Mouse (Mus musculus) megakaryocyte-erythroid progenitor cell, adult 5-6 weeks (primary cell): ENCODE results near the gene Ncbp1. TPM values are rescaled to one million over a fixed set of nuclear protein-coding genes. Genes with fewer than 3 reads are reported as not detected.

Experiments used
- ATAC-seq: replicated peaks from 2 replicates; pipeline ENCODE4 v1.8.0; 2016; ENCODE audit warnings: mild to moderate bottlenecking, inconsistent platforms; ENCODE audit not compliant: severe bottlenecking, poor library complexity, low FRiP score, low TSS enrichment
- total RNA-seq, 2 experiments: library from RNA; stranded (forward) in 1 of 2; stranded (reverse) in 1 of 2; fragments of 200-1000, 215-1000 nt in 1 of 2; fragments of >200 nt in 1 of 2; fragmentation: Nextera tagmentation in 1 of 2; gene quantifications; 2 replicates each; pipeline ENCODE4 v1.2.3; 2014 to 2017

The Ncbp1 gene
- total RNA-seq (2014; fragmentation: Nextera tagmentation) (88.8 and 101 TPM in 2 replicates), total RNA-seq (2017) (108 and 126 TPM in 2 replicates)

DNA sequence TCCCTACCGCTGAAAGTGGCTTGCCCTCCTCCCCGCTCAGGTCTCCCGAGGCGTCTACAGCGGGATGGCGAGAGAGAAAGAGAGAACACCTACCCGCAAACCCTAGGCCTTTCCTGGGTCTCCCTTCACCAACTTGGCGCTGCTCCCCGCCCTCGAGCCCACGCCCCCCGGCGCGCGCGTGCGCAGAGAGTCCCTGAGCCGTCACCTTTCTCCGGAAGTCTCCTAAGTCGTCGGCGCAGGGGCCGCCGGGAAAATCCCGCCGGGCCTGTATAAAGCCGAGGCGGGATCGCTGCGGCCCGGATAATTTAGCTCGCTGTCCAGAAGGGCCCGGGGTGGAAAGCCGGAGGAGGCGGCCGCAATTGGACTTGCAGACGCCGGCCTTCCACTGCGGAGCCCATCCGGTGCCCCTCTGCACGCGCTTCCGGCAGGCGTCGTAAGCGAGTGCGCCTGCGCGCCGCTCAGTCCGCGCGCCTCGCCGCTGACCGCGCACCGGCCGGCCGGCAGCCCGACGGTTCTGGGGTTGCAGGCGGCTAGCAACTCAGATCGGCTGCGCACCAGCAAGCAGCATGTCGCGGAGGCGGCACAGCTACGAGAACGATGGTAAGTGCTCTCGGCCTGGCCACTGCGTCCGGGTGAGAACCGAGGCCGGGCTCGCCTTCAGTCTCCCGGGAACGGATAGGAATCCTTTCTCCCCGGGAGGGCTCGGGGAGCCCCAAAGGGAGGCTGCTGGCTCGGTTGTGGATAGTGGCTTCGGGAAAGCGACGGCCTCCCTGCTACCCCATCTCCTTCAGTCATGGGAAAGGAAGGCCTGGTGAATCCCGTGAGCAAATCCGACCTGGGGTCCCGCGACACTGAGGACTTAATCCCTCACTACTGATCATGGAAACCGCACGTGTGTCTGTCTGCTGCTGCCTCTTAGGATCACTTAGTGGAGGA, at the start of gene Ncbp1, which contains the start of gene Tstd2:
Gene Ncbp1, plus strand, starts transcription at position 327 of the 936 bp plus-strand sequence.
Gene Tstd2, minus strand, starts transcription at position 408 of the 936 bp plus-strand sequence.
- peak; percentile 89 for ATAC-seq

GRCm38 (mm10) chr4:46089524-46090125, 48.8 kb upstream of the Ncbp1 start:
- ATAC-seq, result no peak

DNA sequence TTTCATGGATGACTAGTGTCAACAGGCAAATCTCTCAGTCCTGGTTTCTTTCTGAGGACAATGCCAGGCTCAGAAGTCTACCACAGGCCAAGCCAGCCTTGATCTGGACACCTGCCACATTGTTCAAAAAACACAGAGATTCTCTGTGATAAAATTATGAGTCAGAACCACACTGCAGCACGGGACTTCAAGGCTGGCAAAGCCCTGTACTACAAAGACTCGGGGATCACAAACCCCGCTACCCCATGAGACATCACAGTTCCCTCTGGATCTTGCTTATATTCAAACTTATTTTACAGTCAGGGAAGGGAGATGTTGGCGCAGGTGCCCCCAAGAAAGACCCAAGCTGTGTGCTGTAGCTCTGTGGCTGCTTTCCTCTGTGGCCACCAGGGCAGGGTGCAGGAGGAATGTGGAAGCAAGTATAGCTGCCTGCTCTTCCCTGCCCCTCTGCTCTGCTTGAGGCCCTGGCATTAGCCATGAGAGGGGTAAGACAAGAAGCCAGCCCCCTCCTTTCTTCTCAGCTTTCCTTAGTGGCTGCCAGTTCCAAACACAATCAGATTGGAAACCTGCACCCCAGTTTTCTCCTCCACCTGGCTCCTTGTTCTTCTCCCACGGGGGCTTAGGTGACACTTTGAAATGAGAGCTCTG, 45.9 kb upstream of the Ncbp1 start:
- no peak for ATAC-seq

DNA sequence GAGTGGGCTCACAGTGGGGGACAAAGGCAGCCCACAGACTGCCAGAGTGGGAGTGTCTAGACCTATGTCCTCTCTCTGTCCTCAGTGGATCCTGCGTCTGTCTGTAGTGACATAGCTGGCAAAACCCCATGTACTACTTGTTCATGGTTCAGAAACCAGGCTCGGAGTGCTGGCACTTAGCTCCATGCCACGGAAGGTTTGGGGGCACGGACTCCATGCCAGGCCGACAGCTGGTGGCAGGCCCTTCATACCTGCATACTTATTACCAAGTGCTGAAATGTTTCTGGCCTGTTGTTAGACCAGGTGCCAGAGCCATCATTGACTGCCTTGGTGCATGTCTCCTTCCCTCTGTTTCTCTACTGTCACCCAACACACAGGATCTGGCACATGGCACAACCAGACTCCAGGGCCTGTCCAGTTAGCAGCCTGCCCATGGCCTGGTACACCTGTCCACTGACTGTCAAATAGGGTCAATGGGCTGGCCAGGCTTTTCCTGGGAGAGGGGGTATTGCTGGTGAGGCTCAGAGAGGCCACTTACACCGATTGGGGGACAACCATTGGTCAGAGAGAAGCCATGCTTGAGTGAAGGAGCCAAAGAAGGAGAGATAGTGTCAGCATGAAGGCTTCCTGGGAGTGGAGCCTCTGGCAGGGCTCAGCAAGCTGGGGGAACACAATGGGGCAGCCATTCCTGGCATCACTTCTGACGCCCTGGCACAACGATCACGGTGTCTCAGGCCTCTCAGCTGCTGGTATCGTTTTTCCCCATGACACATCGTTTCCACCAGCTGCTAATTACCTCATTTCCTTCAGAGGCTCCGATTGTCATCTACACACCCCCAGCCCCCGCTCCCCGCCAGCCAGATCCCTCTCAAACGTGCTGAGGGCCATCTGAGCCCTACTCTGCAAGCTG, 43.2 kb upstream of the Ncbp1 start:
- ATAC-seq, result no peak

- no peak for ATAC-seq
These were observed 42.6 kb upstream of the Ncbp1 start for GRCm38 (mm10) chr4:46095826-46096159.

GRCm38 (mm10) chr4:46096546-46096945, 41.9 kb upstream of the Ncbp1 start:
- ATAC-seq, result no peak

GRCm38 (mm10) chr4:46097591-46097990, 40.8 kb upstream of the Ncbp1 start:
- no peak for ATAC-seq

DNA sequence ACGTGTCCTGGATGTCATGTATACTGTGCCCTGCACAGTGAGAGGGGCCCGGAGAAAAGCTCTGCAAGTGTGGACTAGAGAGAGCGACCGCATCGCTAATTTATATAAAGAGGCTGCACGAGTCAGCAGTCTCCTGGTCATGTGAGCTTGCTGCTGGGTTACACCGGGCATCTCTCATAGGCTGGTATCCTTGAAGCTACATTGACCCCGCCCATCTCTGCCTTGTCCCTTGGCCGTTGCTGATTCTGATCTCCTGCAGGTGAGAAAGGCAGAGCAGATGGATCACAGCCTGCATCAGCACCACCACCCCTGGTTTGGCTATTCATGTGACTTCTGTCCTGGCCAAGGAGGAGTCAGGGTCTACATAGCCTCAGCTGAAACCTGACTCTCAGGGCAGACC, 39.3 kb upstream of the Ncbp1 start:
- ATAC-seq, result no peak

DNA sequence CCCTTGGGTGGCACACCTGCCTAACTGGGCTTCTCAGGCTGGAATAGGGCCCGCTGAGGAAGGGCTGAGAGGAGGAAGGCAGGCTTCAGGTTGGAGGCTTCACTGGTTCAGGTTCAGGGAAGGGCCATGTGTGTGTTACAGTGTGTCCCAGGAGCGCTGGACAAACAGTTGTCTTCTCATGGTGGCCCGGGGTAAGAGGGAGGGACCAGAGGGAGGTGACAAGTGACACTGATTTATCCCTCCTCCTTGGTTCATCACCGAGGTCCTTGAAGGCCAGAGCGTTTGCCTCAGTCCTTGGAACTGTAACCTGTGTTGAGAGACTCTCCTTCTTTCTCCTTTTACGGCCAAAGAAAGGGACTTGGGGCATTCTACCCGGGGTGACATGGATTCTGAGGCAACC, 37.9 kb upstream of the Ncbp1 start:
- ATAC-seq, result no peak

DNA sequence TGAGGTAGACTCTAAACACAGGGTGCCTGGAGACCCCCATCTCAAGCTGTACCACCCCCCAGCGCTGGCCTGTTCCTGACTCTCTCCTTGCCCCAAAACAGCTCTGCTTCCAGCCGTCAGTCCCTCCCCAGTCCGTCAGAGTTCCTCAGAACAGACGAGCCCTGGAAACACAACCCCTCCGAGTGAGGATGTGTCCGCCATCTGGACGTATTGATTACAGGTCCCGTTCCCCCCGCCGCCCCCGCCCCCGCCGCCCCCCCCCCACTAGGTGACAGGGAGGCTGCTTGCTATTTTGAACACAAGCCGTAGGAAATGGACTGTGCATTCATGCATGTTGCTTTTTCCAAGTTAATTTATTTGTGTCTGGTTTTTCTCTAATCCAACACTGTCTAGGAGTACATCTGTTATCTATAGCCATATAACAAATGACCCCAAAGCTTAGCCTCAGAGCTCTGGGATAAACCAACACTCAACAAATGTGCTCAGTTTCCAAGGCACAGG, 37.2 kb upstream of the Ncbp1 start:
- ATAC-seq, result no peak

DNA sequence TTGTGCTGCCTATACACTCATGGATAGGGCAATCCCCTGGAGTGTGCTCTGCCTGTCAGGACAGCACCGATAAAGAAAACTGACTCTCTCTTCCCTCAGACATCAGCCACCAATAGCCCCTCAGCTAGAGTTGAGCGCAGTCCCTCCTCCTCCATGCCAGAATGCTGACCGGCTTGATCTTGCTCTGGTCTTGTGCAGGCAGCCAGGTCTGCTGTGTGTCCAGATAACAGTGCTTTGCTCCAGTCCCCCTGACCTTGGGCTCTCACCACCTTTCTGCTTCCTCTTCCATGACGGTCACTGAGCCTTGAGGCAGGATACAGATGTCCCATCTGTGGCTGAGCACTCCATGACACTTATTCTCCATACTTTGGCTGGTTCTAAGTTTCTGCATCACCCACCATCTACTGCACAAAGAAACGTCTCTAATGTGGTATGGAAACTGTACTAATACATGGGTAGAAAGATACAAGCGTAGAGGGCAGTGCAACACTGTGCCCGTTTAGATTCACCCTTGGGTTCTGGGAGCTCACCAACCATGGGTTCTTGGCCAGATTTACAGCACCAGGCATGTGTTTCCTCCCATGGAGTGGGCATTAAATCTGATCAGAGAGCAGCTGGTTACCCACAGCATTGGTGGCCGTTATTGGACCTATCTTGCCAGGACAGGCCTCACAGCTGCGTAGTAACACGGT, 36.2 kb upstream of the Ncbp1 start:
- ATAC-seq, result no peak

DNA sequence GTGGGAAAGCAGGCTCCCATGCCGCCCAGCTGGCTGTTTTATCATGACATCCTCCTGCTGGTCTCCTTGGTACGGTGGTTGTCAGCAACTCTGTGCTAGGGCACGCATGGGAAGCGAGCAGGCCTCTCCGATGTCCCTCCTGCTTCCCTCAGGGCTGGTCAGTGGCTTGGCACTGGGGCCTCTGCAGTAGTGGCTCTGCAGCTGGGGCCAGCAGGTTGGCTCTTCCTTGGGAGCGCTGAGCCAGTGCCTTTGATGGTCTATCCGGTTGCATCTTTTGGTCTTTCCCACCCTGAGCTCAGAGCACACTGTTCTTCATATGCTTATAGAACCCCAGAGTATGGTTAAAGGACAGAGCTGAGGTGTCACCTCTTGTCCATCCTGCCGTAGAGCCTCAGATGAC, 28.3 kb upstream of the Ncbp1 start:
- no peak for ATAC-seq

DNA sequence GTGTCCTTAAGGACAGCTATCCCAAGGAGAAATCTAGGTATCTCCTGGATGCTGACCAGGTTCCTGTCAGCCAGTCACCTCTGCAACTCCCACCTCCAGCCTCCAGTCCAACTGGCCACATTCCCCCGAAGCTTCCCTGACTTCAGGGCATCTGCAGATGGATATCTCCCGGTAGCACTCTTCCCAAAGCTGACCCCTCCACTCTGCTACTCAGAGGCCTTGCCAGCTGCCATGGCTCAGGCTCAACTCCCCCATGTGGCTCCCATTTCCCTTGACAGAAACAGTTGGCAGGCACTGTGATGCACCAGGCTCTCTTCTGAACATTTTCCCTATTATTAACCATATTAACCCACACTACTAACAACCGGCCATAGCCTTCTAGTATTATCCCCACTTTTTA, 27.1 kb upstream of the Ncbp1 start:
- no peak for ATAC-seq

DNA sequence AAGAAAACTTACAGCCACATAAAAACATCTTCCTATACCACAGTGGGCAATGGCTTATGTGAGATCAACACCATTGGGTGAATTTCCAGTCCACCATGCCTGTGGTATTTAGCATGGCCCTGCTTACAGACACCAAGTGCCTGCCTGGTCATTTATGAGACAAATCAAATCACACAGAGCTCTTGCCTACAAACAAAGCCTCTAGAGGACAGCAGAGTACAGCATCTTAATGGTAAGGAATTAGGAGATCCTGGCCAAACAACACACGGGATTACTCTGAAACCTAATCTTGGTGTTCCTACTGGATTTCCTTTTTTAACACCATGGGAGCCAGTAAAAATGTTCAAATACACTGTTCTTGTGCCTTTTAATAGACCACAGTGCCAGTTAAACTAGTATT, 23.1 kb upstream of the Ncbp1 start:
- ATAC-seq, result no peak

DNA sequence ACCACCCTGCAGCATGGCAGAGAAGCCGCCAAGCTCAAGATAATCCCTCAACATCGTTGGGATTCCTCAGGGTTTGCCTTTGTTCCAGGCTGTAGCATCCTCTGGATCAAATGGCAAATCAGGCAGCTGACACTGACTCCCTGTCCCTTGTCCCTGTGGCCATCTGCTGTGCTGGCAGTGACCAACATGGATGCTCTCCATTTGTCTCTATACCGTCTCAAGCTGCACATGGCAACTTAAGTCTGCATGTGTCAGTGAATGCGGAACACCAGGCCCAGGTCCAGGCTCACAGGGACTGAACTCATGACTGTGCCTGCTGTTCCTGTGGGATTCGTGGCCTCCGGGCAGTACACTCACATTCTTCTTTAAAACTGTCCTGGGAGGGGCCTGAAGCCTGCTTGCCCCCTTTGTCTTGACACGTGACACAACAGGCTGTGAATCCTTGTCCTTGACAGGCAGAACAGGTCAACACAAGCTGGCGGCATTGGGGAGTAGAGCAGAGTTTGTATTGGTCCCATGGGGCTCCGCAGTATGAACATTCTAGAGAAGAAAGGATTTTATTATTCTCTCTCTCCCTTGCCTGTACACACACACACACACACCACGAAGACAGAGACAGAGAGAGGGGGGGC, 21.8 kb upstream of the Ncbp1 start:
- no peak for ATAC-seq

GRCm38 (mm10) chr4:46117536-46117935, 20.9 kb upstream of the Ncbp1 start:
- no peak for ATAC-seq

- ATAC-seq, result no peak
These were observed 18.8 kb upstream of the Ncbp1 start for GRCm38 (mm10) chr4:46119514-46120094.

- no peak for ATAC-seq
These were observed 17.6 kb upstream of the Ncbp1 start for GRCm38 (mm10) chr4:46120767-46121166.
